Mouse (Mus musculus) urinary bladder, postnatal 10 days (tissue): ENCODE data around the gene Zic4.

Experiments used
- DNase-seq: peaks from one replicate; pipeline ENCODE4 v3.0.0; 2022; ENCODE audit warnings: low spot score

Gene Zic4

DNA sequence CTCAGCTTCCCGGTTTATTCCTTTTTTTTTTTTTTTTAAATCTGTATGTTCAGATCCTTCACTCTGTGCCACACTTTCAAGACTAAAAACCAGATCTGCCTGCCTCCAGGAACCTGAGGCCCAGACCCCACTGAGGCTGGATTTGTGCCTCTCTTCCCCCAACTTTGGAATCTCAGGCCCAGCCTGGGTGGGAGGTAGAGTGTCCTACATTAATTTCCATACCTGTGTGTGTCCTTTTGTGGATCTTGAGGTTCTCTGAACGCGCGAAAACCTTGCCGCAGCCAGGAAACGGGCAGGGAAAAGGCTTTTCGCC, 1.6 kb downstream of the Zic4 start:
- DNase-seq: no peak

GRCm38 (mm10) chr9:91364127-91364970, 2.1 kb downstream of the Zic4 start:
- DNase-seq: no peak

DNA sequence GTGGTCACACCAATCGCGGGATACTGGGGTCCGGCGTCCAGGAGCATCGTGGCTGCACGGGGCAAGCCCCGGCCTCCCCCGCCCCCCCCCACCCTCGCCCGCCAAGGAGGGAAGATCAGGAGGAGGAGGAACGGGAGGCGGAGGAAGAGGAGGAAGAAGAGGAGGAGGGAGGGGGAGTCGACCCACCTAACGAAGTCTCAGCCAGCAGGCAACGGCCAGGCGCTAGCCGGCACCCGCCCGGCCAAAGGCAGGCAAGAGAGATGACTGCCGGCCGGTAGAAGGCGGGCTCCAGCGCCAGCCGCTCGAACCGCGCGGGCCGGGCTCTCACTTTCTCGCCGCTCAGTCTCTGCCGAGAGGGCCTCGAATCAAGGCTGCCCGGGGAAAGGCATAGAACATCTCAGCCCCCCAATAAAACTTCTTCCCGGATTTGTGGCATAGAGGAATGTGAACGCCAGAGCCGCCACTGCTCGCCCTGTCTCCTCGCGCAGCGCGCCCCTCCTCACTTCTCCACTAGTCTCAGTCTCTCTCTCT, 2.8 kb downstream of the Zic4 start:
- no peak for DNase-seq

DNA sequence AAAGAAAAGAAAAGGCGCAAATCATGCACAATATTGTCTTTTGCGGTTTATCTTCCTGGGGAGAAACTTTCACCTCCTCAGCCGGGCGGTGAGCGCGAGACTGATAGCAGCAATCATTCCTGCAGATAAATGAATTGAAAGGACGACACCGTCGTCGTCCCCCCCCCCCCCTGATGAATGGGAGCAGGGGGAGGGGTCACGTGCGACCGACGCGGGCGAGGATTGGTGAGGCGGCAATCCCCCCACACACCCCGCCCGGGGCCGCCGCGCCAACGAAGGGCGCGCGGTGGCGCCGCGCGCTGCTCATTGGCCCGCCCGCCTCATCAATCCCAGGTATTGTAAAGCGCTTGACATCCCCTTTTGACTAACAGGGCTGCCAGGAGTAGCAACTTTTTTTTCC, 3.5 kb downstream of the Zic4 start, which contains the start of gene Zic1:
Gene Zic1 (minus strand): TSS at position 147 of the 400 bp plus-strand sequence.
- no peak for DNase-seq

DNA sequence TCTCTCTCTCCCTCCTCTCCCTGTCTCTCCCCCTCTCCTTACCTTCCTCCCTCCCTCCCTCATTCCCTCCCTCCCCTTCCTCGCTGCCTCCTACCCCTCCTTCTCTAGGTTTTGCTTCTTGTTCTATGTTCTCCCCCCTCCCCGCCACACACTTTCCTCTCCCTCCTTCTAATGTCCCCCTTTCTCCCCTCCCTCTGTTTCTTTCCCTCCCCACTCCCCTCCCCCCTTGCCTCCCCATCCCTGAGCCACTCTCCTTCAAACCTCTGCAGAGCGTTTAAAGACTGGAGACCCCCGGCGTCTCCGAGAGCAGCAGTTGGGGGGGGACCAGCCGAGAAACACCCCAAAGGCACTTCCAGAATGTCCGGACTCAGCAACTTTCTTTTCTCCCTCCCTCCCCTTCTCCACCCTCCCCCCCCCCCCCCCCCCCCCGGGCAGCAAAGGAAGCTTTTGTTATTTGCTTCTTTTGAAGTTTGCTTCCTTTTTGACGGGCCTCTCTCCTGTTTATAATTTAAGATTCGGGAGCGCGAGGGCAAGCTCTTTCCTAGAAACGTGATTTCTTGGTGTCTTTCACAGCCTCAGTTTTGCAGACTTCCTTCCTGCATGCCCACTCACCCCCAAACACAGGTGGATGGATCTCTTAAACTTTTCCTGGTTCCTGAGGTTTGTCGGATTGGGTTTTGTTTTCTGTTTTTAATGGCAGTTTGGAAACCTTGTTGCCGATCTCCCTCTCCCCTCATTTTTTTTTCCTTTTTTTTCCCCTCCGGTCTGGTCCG, 4.2 kb downstream of the Zic4 start:
- DNase-seq: no peak

DNA sequence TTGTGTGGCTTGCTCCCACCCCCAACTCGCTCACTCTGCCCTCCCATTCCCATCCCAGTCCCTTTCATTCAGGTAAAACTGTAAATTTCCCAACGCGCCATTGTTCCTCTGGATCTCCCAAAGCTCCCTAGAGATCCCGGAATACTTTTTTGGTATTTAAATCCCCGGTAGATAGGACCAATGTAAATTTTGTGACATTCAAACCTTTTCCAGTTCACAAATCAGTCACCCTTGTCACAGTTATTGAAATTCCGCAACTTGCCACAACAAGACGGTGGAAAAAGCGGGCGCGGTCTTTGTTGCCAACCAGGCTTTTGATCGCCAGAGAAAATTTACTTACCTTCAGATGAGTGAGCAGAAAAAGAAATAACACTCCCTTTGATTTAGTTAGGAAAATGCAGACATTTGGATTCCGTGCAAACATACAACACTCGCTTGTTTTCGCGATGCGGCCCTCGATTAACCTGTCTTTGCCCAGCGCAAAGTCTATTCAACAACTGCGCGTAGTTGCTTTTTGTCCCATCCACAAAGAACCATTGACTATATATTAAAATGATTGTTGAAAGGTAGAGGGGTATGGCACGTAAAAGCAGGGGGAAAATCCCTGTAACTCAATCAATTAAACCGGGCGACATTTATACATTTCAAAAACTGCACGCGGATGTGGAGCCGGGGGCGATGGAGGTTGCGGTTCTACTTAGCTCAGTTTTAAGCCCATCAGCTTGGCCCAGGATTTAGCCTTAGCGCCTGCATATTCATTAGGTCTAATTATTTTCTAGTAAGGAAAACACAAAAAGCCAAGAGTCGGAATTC, 5.0 kb downstream of the Zic4 start:
- no peak for DNase-seq

GRCm38 (mm10) chr9:91368150-91368549, 5.9 kb downstream of the Zic4 start:
- no peak for DNase-seq

GRCm38 (mm10) chr9:91368946-91369292, 6.7 kb downstream of the Zic4 start:
- DNase-seq: no peak

DNA sequence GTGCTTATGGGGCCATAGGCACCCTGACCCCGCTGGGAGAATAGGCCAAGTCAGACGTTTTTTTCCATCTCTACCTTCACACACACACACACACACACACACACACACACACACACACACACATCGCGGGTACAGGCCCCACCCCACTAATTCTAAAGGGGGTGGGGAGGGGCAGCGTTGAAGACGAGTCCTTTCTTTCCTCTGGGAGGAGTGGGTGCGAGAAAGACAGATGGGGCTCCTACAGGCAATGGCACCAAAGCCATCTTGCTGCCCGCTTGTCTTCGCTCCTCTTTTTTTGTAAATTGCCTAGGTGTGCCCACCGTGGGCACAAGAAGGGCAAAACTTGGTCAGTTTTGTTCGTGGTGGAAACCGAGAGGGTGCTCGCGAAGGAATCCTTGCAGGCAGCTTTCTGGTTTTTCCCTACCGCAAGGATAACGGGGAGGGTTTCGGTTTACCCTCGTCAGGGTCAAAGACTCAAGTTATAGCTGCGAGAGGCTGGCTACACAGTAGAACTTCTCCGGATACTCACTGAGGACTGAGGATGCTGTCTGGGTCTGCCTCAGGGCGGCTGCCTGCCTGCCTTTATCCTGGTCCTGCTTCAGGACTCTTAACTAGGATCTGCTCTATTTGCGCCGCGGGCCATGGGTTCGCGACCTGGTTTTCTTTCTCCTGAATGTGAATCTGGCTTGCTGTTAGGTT, 7.2 kb downstream of the Zic4 start:
- no peak for DNase-seq

GRCm38 (mm10) chr9:91370191-91370708, 8.0 kb downstream of the Zic4 start:
- DNase-seq: no peak

DNA sequence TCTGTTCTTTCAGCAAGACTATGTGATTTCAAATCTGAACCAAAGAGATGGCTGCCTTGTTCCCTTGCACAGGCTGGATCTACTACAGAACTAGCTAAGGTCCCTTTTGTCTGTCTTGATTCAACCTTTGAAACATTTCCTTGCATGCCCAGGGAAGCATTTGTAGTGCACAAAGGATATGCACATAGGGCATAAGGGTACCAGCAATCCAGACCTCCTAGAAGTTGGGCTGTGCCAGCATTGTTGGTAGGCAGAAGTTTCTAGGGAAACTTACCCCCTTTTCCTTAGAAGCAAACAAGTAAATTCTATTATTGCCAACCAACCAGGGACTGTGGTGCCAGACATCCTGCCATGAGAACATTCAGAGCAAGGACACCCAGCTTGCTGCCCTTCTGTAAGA, 8.8 kb downstream of the Zic4 start:
- no peak for DNase-seq

DNA sequence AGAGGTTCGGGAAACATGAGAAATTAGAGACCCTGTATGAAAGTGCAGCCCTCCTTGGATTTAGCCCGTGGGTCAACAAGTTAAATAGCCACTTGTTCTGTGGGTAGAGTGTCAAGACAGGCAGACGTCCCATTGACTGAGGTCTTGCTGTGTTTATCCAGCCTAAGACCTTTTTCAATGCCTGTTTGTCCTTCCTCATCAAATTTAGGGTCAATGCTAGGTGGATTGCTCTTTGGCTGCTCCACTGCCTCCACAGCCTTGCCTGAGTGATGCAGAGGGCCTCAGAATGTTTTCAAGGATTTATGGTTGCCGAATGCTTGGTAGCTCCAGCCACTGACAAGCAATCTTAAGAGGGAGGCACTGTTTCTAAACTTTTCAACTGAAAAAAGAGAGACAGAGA, 9.4 kb downstream of the Zic4 start:
- no peak for DNase-seq

DNA sequence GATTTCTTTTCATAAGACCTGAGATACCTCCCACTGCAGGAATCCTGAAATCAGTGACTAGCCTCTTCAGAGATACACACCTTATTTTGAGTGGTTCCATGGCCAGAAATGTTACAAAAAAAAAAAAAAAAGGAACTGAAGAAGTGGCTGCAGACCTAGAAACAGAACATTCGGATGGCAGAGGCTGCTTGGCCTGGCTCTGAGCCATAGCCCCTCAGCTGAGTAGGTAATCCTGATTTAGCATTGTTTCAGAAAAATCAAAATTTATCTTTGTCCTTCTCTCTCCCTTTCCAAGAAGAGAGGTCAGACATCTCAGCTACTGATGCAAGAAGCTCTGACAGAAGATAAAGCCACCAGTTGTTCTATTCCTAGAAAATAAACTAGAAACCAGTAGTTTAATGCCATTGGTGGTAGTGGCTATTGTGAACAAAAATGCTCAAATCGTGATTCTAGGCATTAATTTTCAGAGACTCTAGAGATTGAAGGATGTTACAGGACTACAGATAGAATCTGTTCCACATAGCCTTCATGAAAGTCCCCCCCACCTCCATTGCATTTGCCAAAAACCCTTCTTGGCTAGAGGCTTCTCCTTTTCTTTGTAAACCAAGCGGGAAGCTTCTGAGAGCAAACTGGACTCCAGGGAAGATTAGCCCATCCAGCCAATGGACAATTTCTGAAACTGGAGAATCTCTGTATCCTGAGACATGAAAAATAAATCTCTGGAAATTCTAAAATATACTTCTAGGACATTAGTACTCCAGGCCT, 11.8 kb downstream of the Zic4 start:
- no peak for DNase-seq

- no peak for DNase-seq
Measured at GRCm38 (mm10) chr9:91374665-91375064, 12.5 kb downstream of the Zic4 start.

DNA sequence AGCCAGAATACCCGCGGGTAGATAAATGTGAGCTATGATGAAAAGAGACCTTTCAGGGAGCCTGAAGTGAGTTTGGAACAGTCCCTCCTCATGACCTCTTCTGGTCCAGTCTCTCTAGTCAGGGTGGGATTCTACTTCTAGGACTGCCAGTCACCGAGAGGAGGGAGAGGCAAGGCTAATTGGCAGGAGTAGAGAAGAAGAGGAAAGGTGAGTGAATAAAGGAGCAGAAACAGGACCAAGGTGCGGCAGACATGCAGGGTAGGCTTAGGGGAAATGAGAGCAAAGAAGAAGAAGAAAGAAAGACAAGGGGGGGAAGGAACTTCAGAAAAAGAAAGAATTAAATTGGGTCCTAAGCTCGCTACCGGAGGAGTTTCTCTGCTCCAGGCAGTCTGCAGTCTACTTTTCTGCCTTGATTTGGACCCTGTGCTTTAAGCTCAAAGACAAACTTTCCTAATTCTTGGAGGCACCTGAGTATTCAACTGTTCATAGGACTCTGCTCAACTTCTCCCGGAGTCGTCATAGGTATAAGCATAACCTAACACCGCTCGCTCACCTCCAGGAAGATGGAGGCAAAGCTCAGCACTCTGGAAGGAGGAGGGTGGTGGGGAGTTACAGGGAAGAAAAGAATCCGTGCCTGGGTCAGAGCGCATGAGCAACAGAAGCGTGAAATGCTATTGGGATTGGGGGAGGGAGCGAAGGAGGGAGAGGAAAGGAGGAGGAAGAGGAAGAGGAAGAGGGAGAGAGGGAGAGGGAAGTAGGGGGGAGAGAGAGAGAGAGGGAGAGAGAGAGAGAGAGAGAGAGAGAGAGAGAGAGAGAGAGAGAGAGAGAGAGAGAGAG, 15.0 kb downstream of the Zic4 start:
- no peak for DNase-seq

DNA sequence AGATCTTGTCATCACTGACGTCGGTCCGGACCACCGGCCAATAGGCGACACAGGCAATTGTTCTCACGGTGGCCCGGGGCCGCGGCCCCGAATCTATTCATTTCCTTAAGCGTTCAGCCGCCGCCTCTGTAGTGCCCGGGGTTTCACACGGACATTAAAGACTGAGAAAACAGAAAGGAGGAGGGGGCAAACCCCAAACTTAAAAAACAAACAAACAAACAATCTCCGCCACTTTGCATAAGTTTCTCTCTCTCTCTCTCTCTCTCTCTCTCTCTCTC, 15.6 kb downstream of the Zic4 start:
- DNase-seq: no peak

DNA sequence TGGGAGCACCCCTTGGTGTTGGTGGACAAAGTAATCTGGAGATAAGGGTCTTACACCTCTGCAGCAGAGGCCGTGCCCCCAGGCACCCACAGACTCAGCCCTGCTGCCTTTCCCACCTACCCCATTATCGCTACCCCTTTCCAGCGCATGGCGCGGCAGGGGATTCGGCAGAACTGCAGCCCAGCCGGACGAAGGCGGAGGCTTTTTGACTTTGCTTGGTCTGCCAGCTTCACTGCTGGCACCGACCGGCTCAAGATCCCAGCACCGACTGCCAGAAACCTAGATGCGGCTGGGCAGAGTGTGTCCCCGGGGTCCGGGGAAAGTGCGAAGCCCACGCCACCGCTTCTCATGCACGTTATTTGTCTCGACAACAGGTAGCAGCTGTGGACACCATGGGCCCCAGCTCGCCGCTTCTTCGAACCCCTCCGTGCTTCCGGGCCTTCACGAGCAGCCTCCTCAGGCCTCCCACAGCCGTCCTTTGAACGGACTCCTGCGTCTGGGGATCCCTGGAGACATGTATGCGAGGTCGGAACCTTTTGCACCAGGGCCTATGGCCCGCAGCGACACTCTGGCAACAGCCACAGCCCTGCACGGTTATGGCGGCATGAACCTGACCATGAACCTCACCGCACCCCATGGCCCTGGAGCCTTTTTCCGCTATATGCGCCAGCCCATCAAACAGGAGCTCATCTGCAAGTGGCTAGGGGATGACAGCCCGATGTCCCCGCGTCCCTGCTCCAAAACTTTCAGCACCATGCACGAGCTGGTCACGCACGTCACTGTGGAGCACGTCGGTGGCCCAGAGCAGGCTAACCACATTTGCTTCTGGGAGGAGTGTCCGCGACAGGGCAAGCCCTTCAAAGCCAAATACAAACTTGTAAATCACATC, 16.4 kb downstream of the Zic4 start:
- no peak for DNase-seq

DNA sequence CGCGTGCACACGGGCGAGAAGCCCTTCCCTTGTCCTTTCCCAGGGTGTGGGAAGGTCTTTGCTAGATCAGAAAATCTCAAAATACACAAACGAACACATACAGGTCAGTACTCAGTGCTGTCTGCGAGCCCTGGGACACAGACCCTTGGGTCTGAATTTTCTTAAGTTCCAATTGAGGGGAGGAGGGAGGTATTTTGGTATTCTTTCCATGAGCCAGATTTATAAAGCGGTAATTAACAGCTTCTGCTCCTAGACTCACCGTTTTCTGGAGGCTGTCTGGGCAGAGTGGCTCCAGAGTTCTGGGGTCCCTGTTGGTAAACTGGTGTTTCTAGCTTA, 17.1 kb downstream of the Zic4 start:
- no peak for DNase-seq

DNA sequence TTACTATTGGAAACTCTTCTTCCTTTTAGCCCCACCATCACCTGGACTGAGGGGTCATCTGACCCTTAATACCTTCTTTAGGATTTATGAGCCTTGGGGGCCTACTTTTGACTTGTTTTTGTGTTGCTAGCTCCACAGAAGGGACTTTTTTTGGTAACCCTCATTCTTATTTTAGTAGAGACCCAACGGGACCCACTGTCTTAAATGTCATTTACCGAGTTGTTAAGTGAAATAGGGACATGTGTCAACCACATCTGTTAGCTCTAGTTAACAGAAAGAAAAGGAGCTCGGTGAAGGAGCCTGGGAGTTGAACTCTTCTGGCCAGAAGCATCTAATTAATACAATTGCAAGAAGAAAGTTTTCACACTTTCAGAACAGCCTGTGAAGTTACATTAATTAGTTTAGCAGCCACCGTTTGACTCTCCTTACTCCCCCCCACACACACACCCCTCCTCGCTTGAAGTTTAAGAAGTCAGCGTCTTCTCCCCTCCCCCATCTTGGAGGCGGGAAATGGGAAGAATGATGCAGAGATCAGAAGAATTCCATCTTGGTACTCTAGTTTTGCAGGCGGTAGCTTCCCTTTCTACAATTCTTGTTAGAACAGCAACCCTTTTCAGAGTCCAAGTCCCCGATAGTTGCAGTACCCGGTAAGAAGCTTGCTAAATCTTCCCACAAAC, 17.7 kb downstream of the Zic4 start:
- no peak for DNase-seq
